Mouse (Mus musculus): ENCODE results near the gene Fgfr2.

The Fgfr2 gene

DNA sequence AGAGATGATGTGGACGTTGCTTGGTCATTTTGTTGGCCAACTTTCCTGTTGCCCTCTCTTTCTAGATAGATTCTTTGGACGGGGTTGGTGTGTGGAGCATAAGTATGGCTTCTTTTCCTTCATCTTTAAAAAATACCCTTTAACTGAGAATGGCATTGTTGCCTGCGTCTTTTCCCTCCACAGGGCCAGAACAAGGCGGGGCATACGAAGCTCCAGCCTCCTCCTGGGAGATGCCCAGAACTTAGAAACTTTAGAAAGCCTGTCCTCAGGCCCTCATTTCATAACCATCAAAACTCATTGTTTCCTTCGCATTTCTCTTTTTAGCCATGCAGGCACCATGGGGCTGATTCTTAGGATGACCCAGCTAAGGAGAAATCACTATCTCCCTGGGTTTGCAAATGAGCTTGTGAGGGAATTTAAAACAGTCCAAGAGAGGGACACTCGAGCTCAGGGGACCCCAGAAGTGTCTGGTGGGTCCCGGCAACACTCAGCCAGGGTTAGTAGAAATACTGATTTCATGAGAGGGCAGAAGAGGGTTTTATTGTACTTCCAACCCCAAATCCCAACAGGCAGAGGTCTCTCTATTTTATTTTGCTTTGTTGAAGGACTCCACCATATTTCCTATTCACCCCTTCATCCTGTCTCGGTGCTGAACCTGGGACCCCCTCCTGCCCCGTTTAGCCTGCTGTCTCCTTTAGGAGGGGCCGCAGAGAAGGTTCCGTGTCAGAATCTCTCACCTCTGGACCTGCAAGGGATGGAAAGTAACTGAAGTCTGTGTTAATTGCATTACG, 2754.9 kb downstream of the Fgfr2 start:
- DNase-seq (ENCODE audit: low read depth, low spot score) = no peak

DNA sequence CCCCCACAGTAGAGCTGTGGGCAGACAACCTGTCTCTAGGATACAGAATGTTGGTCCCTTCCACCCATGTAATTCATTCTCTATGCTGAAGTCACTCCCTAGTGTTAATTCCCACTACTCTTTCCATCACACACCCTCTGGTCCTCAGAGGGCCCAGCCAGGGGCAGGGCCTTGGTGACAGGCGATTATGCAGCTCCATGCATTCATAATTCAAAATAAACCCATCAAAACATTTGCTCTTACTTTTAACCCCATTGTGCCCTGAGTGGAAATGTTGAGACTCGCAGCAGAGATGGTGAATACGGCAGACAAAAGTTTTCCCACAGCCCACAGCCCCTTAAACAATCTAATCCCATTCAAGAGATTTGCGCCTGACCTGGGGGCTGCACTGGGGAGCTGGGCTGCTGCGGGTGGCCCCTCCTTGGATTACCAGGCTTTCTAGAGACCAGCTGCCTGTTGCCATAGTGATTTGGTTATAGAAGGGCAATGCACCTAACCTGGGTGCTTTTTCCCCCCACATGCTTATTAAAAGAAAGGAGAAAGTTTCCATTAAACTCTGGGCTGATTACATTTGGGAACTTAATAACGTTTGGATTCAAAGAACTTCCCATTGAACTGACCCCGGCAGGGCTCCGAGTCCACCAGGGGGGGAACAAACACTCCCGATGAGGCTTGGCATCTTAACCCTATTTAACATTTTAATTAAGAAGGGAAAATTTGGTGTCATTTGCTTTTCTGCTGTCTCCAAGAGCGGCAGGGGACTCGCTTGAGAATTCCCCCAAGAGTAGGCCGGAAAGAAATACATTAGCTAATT, 2755.7 kb downstream of the Fgfr2 start:
- no peak for DNase-seq (ENCODE audit: low read depth, low spot score)

DNA sequence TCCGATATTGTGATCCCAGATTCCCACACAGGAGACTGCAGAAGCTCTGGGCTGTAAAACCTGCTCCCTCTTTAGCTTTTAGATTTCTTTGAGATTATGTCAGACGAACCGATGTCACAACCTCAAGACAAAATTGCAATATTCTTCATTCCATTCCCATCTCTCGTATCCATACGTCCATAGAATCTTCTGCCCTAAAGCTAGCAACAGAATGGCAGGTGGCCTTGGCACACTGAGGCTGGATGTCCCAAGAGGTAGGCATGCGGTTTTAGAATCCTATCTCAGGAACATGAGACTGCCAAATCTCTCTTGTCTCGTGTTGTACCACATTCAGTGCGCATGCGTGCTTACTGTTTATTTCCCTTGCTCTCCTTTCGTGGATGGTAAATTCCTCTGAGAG, 2757.4 kb downstream of the Fgfr2 start:
- DNase-seq (ENCODE audit: low read depth, low spot score) = no peak

- no peak for DNase-seq (ENCODE audit: low read depth, low spot score)
Observed at GRCm38 (mm10) chr7:130340412-130341152, 2782.6 kb downstream of the Fgfr2 start.

DNA sequence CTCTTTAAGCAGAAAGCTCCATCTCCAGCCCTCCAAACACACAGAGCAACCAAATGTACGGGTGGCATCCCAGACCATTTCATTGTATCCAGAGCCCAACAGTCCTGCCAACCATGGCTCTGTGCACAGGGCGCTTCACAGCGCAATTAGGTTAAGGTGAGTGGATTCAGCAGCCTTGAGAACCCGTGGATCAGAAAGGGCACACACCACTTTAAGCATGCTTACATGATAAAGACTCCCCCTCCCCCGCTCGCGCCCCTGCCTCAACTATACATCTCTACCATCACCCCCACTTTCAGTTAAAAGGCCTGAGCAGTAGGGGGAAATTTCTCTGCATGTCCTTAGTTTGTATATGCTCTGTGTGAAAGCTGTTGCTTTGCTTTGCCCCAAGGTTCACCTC, 2785.5 kb downstream of the Fgfr2 start:
- no peak for DNase-seq (ENCODE audit: low read depth, low spot score)

DNA sequence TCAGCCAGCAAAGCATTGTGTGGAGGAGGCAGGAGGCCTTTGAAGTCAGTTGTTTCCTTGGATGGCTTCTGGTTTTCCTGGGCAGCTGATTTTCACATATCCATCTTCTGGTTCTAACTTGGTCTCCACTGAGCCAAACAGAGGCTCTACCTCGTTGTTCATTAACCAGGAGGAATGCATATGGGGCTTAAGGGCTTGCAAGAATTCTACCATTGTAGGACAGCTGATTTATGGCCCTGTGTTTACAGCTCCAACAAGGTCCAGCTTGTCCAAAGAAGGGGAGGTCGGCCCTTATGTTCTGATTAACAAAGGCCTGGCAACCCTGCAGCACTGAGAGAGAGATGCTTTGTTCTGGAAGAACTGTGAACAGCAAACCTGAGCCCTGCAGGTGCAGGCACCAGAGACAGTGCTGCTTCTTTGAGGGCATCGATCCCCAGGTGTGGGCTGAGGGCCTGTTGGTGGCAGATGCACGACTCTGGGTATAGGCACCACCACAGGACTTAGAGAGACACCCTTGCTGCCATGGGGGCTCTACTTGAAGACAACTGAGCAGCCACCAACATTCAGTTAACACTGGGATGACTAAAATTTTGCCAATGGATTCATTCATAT, 2787.6 kb downstream of the Fgfr2 start:
- DNase-seq (ENCODE audit: low read depth, low spot score) = no peak

DNA sequence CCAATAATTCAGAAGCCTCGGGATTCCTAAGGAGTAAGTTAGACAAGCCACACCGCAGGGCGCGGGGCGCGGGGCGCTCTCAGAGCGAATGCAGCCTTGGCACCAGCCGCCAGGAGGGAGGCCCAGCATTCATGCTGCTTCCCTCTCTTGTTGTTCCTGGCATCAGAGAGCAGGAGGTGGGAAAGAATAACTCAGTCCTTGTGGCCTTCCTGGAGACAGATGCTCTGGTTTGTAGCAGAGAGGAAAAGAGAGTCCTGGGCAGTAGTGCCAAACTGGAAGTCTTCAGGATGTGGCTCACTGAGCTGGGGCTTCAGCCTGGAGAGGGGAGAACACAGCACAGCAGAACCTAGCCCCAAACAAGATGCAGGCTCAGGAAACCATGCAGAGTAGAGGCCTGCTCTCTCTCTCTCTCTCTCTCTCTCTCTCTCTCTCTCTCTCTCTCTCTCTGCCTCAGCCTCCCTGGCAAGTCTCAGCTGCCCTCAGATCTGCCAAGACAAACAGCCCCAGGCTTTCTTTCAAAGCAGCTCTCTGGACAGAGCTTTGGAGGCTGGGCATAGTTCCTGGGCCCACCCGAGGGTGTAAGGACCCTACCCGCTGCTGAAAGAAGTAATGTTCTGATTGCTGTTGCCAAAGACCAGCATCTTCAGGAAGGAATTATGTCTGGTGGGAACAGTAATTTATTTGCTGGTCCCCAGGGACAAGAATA, 2790.5 kb downstream of the Fgfr2 start:
- DNase-seq (ENCODE audit: low read depth, low spot score) = no peak

DNA sequence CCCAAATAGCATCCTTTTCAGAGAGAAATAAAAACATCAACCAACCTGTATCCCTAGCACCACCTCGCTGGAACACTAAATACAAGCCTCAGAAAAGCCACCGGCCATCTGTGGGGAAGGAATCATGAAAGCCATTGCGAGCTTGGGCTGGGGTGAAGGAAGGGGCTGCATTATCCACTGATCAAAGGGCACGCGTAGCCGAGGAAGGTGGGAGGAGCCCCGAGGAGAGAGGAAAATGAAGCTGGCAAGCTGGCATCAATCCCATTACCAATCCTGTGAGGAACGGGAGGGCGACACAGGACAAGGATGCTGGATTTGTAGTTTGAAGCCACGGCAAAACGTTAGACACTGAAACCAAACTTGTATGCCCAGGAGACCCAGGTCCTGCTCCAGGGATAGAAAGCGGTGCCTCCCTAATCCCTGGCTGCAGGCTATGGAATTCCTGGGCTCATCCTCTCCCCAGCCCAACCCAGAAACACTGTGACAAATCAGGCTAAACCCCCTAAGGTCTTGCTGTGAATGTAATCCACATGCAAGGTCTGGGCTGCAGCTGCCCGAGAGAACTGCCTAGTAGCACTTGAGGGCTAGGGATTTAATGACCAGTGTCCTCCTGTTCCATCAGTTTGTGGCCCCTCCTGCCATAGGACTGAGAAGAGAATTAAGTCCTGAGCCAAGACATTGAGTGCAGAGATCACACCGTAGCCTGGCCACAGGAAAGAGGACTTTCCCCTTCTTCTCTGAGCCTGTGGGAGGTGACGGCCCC, 2795.4 kb downstream of the Fgfr2 start:
- DNase-seq (ENCODE audit: low read depth, low spot score) = no peak

GRCm38 (mm10) chr7:130325983-130326433, 2797.1 kb downstream of the Fgfr2 start:
- DNase-seq (ENCODE audit: low read depth, low spot score) = peak; percentile 18

GRCm38 (mm10) chr7:130324716-130325401, 2798.3 kb downstream of the Fgfr2 start:
- DNase-seq (ENCODE audit: low read depth, low spot score) = peak; percentile 14

GRCm38 (mm10) chr7:130323766-130324165, 2799.4 kb downstream of the Fgfr2 start:
- no peak for DNase-seq (ENCODE audit: low read depth, low spot score)

- peak; percentile 36 for DNase-seq (ENCODE audit: low read depth, low spot score)
Observed at GRCm38 (mm10) chr7:130319799-130320556, 2803.2 kb downstream of the Fgfr2 start.

DNA sequence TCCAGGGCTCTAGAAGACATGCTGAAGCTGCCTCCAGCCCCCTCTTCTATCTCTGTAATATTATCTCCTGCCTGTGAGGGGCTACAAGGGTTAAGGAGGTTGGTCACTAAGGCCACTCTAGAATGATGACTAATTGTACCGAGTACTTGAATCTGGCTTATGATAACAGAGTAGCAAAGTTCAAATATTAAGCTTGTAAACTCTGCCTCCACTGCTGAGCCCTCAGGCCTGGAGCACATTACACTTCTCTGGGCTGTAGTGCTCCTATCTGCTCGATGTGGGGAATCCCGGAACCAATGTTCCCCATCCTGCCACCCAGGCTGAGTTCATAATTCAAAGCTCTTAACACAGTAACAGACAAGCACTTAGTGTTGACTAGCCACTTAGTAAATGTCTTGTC, 2806.9 kb downstream of the Fgfr2 start:
- DNase-seq (ENCODE audit: low read depth, low spot score) = no peak

GRCm38 (mm10) chr7:130315221-130315620, 2807.9 kb downstream of the Fgfr2 start:
- DNase-seq (ENCODE audit: low read depth, low spot score) = no peak

DNA sequence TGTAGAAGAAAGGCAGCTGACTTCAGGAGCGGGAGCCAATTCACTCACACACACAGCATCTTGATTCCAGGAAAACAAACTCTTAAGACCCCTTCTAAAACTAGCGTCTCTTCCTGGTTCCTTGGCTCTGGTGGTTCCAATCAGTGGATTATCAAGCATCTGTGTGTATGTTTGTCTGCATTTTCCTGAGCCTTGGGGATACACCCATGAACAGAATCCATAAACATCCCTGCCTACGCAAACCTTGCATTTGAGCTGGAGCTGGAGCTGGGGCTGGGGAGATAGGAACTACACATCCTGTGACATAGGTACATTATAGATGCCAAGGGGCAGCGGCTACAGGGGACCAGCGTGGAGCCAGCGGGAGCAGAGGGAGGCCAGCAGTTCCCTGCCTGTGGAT, 2808.5 kb downstream of the Fgfr2 start:
- no peak for DNase-seq (ENCODE audit: low read depth, low spot score)

DNA sequence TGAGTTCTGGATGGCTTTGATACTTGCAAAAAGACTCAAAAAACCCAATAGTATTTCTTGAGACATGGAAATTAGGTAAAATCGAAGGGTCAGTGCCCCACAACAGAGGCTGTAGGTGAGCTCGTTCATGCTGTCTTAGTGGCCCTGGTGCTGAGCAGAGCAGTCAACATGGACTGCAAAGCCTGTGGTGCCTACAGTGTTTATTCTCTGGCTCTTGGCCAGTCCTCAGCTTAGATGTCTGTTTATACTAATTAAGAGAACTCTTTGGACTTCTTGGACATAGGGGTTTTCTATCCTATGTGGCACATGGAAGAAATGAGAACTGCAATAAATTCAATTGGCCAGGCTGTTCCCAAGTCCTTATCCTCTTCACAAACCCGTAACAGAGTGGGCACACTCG, 2811.8 kb downstream of the Fgfr2 start:
- DNase-seq (ENCODE audit: low read depth, low spot score) = no peak

DNA sequence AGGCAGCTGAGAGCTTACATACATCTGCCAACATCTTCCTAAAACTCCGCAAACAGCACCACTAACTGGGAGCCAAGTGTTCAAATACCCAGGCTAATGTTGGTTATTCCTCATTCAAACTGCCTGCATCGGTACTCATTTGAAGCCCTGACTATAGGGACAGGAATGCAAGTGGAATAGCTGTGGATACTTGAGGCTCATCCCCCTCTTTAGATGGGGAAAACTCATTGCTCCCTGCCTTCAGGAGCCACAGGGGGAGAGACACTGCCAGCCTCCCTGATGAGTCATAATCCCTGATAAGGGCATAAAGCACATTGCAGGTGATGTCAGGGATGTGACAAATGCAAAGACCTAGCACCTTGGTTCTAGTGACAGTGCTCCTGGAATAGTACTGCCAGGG, 2814.0 kb downstream of the Fgfr2 start:
- no peak for DNase-seq (ENCODE audit: low read depth, low spot score)

GRCm38 (mm10) chr7:130307036-130307435, 2816.1 kb downstream of the Fgfr2 start:
- DNase-seq (ENCODE audit: low read depth, low spot score) = no peak

DNA sequence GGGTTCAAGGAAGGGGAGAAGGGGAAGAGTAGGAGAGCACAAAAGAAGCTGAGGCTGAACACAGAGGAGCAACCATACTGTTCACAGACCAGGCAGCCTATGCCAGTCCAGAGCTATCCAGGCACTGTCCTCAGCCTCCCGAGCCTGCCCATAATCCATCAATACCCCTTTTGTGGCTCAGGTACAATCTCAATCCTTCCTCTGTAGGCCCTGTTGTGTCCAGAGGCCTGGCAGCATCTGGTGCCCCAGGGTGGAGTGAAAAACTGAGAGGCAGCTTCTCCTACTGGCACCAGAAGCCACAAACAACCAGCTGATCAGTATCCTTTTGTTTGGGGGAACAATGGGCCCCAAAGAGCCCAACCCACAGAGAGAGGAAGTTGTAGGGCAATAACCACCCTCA, 2818.5 kb downstream of the Fgfr2 start:
- DNase-seq (ENCODE audit: low read depth, low spot score) = no peak
